Mouse (Mus musculus): ENCODE results near the gene Pnpla6.

Gene Pnpla6

GRCm38 (mm10) chr8:3515260-3515671 is at the start of gene Pnpla6:
Gene Pnpla6, plus strand, starts transcription at chr8:3515384.
- peak; percentile 79 for DNase-seq (ENCODE audit: low spot score)

- peak; percentile 70 for DNase-seq (ENCODE audit: low spot score)
Measured at GRCm38 (mm10) chr8:3467006-3467885, 47.9 kb upstream of the Pnpla6 start, which contains the start of gene Pex11g. Gene Pex11g, minus strand, starts transcription at chr8:3467680.

GRCm38 (mm10) chr8:3467886-3468545 is 47.2 kb upstream of the Pnpla6 start:
- no peak for DNase-seq (ENCODE audit: low spot score)

- no peak for DNase-seq (ENCODE audit: low spot score)
Measured at GRCm38 (mm10) chr8:3468838-3469237, 46.3 kb upstream of the Pnpla6 start.

- DNase-seq (ENCODE audit: low spot score) = no peak
Measured at GRCm38 (mm10) chr8:3470562-3470961, 44.6 kb upstream of the Pnpla6 start, which contains the start of gene Tex45. Gene Tex45, plus strand, starts transcription at chr8:3470862.

GRCm38 (mm10) chr8:3475715-3476429 is 39.3 kb upstream of the Pnpla6 start:
- no peak for DNase-seq (ENCODE audit: low spot score)

- DNase-seq (ENCODE audit: low spot score) = no peak
Measured at GRCm38 (mm10) chr8:3480221-3480785, 34.9 kb upstream of the Pnpla6 start.

- DNase-seq (ENCODE audit: low spot score) = no peak
Measured at GRCm38 (mm10) chr8:3481605-3482004, 33.6 kb upstream of the Pnpla6 start.

GRCm38 (mm10) chr8:3482240-3482740 is 32.9 kb upstream of the Pnpla6 start:
- no peak for DNase-seq (ENCODE audit: low spot score)

GRCm38 (mm10) chr8:3483546-3483945 is 31.6 kb upstream of the Pnpla6 start:
- no peak for DNase-seq (ENCODE audit: low spot score)

- no peak for DNase-seq (ENCODE audit: low spot score)
Measured at GRCm38 (mm10) chr8:3485192-3485591, 30.0 kb upstream of the Pnpla6 start.

GRCm38 (mm10) chr8:3492901-3493844 is 22.0 kb upstream of the Pnpla6 start, which contains the start of gene Zfp358:
Gene Zfp358, plus strand, starts transcription at chr8:3493138.
- DNase-seq (ENCODE audit: low spot score) = peak; percentile 50

- DNase-seq (ENCODE audit: low spot score) = no peak
Measured at GRCm38 (mm10) chr8:3493845-3494208, 21.4 kb upstream of the Pnpla6 start.

GRCm38 (mm10) chr8:3495578-3496427 is 19.4 kb upstream of the Pnpla6 start:
- no peak for DNase-seq (ENCODE audit: low spot score)

- DNase-seq (ENCODE audit: low spot score) = no peak
Measured at GRCm38 (mm10) chr8:3496428-3496748, 18.8 kb upstream of the Pnpla6 start.

GRCm38 (mm10) chr8:3498583-3498982 is 16.6 kb upstream of the Pnpla6 start:
- no peak for DNase-seq (ENCODE audit: low spot score)

- DNase-seq (ENCODE audit: low spot score) = no peak
Measured at GRCm38 (mm10) chr8:3499751-3500150, 15.4 kb upstream of the Pnpla6 start.

- peak; percentile 97 for DNase-seq (ENCODE audit: low spot score)
Measured at GRCm38 (mm10) chr8:3500235-3501090, 14.7 kb upstream of the Pnpla6 start, which contains the start of gene Mcoln1. Gene Mcoln1, plus strand, starts transcription at chr8:3500457.

- no peak for DNase-seq (ENCODE audit: low spot score)
Measured at GRCm38 (mm10) chr8:3502217-3502616, 13.0 kb upstream of the Pnpla6 start.
